Mouse (Mus musculus) midbrain, embryonic 15.5 days (tissue): ENCODE measurements around the gene Tln2. TPM values are rescaled to one million over a fixed set of nuclear protein-coding genes. Genes with fewer than 3 reads are reported as not detected.

ENCODE experiments used
- ATAC-seq: fragments of 200-750 bp; cut with Nextera tagmentation; replicated peaks from 2 replicates; pipeline ENCODE4 v1.8.0; 2017; ENCODE audit warnings: moderate TSS enrichment
- H3K27ac ChIP-seq: fragments of 300-500 bp; sonication (generic); 2 replicates; pipeline ENCODE4 v1.5.1; 2015; ENCODE audit warnings: mild to moderate bottlenecking, inconsistent platforms
- H3K27me3 ChIP-seq: fragments of 300-500 bp; sonication (generic); replicated peaks from 2 replicates; pipeline ENCODE4 v1.6.1; 2015; ENCODE audit warnings: inconsistent platforms
- H3K36me3 ChIP-seq: fragments of 300-500 bp; sonication (generic); replicated peaks from 2 replicates; pipeline ENCODE4 v1.6.1; 2015; ENCODE audit warnings: inconsistent platforms
- H3K4me1 ChIP-seq: fragments of 300-500 bp; sonication (generic); 2 replicates; pipeline ENCODE4 v1.6.1; 2015; ENCODE audit warnings: inconsistent platforms
- H3K4me2 ChIP-seq: fragments of 300-500 bp; sonication (generic); 2 replicates; pipeline ENCODE4 v1.6.1; 2015; ENCODE audit warnings: inconsistent platforms, mild to moderate bottlenecking, moderate library complexity
- H3K4me3 ChIP-seq: fragments of 300-500 bp; sonication (generic); 2 replicates; pipeline ENCODE4 v1.5.1; 2015; ENCODE audit warnings: mild to moderate bottlenecking, inconsistent platforms
- H3K9ac ChIP-seq: fragments of 300-500 bp; sonication (generic); 2 replicates; pipeline ENCODE4 v1.6.1; 2015; ENCODE audit warnings: mild to moderate bottlenecking, inconsistent platforms
- H3K9me3 ChIP-seq: fragments of 300-500 bp; sonication (generic); 2 replicates; pipeline ENCODE4 v1.6.1; 2016; ENCODE audit warnings: inconsistent platforms
- WGBS: fragments of 180-500 bp; shearing (Covaris S2); methylation state at CpG from one replicate; pipeline ENCODE4 v1.1.7; 2015; ENCODE audit warnings: mixed read lengths; 5-methylcytosine and 5-hydroxymethylcytosine counted together
- polyA plus RNA-seq: library from polyadenylated mRNA; unstranded; fragments of >200 nt; fragmentation: Nextera tagmentation; extraction: Ambion mirVana; gene quantifications from 2 replicates; pipeline ENCODE4 v1.2.1, GENCODE M21; 2015

Tln2 gene
- polyA plus RNA-seq, 1 experiment from 2014 or later: 31.2 TPM

- Histone ChIP-seq H3K9ac (no peak overlapping the region), H3K4me1 (no peaks in the 10 kb centered on the region), H3K36me3 (no peaks in the 10 kb centered on the region), H3K9me3 (no peaks in the 10 kb centered on the region), H3K27ac (no peak overlapping the region), H3K27me3 (no peaks in the 10 kb centered on the region), H3K4me2 (no peak overlapping the region), H3K4me3 (no peak overlapping the region)
- 69% methylated on average over 17 of the region's 17 CpGs for WGBS
- no peak for ATAC-seq
These were observed 19.5 kb downstream of the Tln2 start for GRCm38 (mm10) chr9:67539776-67540706.

DNA sequence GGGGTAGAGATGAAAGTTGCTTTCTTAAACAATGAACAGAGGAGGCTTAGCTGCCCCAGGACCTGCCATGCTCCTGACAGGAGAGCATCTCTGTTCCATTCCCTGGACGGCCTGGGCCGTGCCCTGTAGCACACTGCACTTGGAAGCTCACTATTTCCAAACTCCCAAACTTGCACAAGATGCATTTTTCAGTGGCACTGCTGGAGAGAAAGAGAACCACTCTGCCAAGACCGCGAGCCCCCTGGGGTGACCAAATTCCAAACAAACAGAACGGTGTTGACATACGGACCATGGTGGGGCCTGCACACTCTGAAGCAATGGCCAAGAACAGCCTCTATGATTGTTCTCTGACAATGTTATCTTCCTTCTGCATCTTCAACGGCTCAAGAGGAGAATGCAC, 25.1 kb downstream of the Tln2 start:
- Histone ChIP-seq H3K9ac (no peak overlapping the region), H3K4me3 (no peak overlapping the region), H3K4me1 (no peaks in the 10 kb centered on the region), H3K36me3 (no peaks in the 10 kb centered on the region), H3K27ac (no peak overlapping the region), H3K9me3 (no peaks in the 10 kb centered on the region), H3K27me3 (no peaks in the 10 kb centered on the region), H3K4me2 (no peak overlapping the region)
- no peak for ATAC-seq
- WGBS: 70% methylated on average over 7 of the region's 7 CpGs

GRCm38 (mm10) chr9:67533260-67533659, 26.2 kb downstream of the Tln2 start:
- 59% methylated on average over 5 of the region's 5 CpGs for WGBS

GRCm38 (mm10) chr9:67532631-67533030, 26.9 kb downstream of the Tln2 start:
- H3K4me1 ChIP-seq: no peaks in the 10 kb centered on the region
- no peak overlapping the region for H3K27ac ChIP-seq
- no peak for ATAC-seq
- H3K27me3 ChIP-seq: no peaks in the 10 kb centered on the region
- 76% methylated on average over 1 of the region's 1 CpGs for WGBS
- no peaks in the 10 kb centered on the region for H3K9me3 ChIP-seq
- no peak overlapping the region for H3K4me3 ChIP-seq
- H3K36me3 ChIP-seq: no peaks in the 10 kb centered on the region
- no peak overlapping the region for H3K9ac ChIP-seq
- H3K4me2 ChIP-seq: no peak overlapping the region

More at GRCm38 (mm10) chr9:67533260-67533659, 26.2 kb downstream of the Tln2 start:
- Histone ChIP-seq H3K36me3 (no peaks in the 10 kb centered on the region), H3K27me3 (no peaks in the 10 kb centered on the region), H3K27ac (no peak overlapping the region), H3K9me3 (no peaks in the 10 kb centered on the region), H3K4me3 (no peak overlapping the region), H3K4me2 (no peak overlapping the region), H3K9ac (no peak overlapping the region), H3K4me1 (no peaks in the 10 kb centered on the region)
- no peak for ATAC-seq

DNA sequence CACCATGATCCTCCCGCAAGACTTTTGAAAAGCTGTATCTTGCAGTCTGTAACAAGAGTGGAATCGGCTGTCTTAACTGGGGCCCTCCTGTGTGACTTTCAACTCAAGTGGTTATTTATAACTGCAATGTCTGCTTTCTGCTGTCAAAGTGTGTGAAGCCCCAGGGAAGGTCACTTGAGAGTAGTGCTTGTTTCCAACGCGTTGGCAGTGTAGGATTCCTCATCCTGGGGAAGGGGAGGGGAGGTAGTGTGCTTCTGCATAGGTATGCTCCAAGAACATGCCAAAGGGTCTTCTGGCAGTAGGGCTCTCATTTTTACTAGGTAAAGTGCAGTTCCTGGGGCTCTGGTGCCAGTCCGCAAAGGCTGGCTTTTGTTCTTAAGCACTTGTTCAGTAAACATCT, 29.9 kb downstream of the Tln2 start:
- ATAC-seq: no peak
- Histone ChIP-seq H3K9me3 (no peaks in the 10 kb centered on the region), H3K4me1 (no peaks in the 10 kb centered on the region), H3K36me3 (no peaks in the 10 kb centered on the region), H3K4me3 (no peak overlapping the region), H3K9ac (no peak overlapping the region), H3K27me3 (no peaks in the 10 kb centered on the region), H3K27ac (no peak overlapping the region), H3K4me2 (no peak overlapping the region)
- 79% methylated on average over 5 of the region's 5 CpGs for WGBS

GRCm38 (mm10) chr9:67527726-67528125, 31.8 kb downstream of the Tln2 start:
- Histone ChIP-seq H3K27ac (no peak overlapping the region), H3K4me1 (no peaks in the 10 kb centered on the region), H3K27me3 (no peaks in the 10 kb centered on the region), H3K36me3 (no peaks in the 10 kb centered on the region), H3K9me3 (no peaks in the 10 kb centered on the region), H3K4me2 (no peak overlapping the region), H3K4me3 (no peak overlapping the region), H3K9ac (no peak overlapping the region)
- no peak for ATAC-seq
- 76% methylated on average over 2 of the region's 2 CpGs for WGBS

DNA sequence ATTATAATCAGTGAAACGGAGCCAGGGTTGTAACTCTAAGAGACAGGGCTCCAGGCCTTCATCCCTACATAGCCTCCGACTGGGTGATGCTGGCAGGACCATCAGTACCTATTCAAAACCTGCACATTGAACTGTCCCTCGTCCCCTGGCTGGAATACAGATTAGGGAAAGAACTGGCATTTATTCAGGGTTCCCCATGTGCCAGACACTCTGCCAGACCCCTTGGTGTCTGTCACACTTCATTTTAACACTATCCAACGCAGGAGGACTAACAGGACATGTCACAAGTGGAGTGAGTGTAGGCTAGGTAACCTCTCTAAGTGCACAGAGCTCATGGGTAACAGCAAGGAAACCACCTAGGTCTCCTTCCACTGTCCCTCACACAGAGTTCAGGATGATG, 37.8 kb downstream of the Tln2 start:
- no peaks in the 10 kb centered on the region for H3K9me3 ChIP-seq
- no peak for ATAC-seq
- no peaks in the 10 kb centered on the region for H3K27me3 ChIP-seq
- H3K4me2 ChIP-seq: no peak overlapping the region
- H3K4me3 ChIP-seq: no peak overlapping the region
- WGBS: 64% methylated on average over 4 of the region's 4 CpGs
- H3K27ac ChIP-seq: no peak overlapping the region
- H3K4me1 ChIP-seq: no peaks in the 10 kb centered on the region
- no peaks in the 10 kb centered on the region for H3K36me3 ChIP-seq
- no peak overlapping the region for H3K9ac ChIP-seq

DNA sequence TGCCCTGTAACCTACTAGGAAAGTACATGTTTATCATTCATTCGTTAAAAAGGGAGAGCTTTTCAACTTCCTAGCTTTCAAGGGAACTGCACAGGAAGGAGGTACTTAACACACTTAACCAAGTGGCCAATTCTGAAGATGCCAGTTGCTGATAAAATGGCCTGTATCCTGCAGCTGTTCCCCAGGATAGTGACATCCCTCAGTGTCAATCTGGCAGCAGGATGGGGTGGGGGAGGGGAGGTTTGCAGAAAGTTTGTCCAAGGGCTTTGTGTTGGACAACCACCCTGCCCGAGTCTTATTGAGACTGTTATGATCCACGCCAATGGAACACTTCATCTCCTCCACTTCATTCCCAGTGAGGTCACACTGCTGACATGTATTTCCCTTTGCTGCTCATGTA, 50.0 kb downstream of the Tln2 start:
- H3K27me3 ChIP-seq: no peaks in the 10 kb centered on the region
- no peaks in the 10 kb centered on the region for H3K36me3 ChIP-seq
- 72% methylated on average over 3 of the region's 3 CpGs for WGBS
- H3K9ac ChIP-seq: no peak overlapping the region
- H3K9me3 ChIP-seq: no peaks in the 10 kb centered on the region
- H3K4me3 ChIP-seq: no peak overlapping the region
- no peaks in the 10 kb centered on the region for H3K4me1 ChIP-seq
- H3K4me2 ChIP-seq: no peak overlapping the region
- no peak overlapping the region for H3K27ac ChIP-seq
- ATAC-seq: no peak

- no peaks in the 10 kb centered on the region for H3K4me1 ChIP-seq
- H3K36me3 ChIP-seq: no peaks in the 10 kb centered on the region
- no peaks in the 10 kb centered on the region for H3K9me3 ChIP-seq
- 92% methylated on average over 8 of the region's 8 CpGs for WGBS
- H3K27me3 ChIP-seq: no peaks in the 10 kb centered on the region
- ATAC-seq: no peak
- H3K27ac ChIP-seq: no peak overlapping the region
- no peak overlapping the region for H3K9ac ChIP-seq
- no peak overlapping the region for H3K4me2 ChIP-seq
- no peak overlapping the region for H3K4me3 ChIP-seq
These were observed 54.7 kb downstream of the Tln2 start for GRCm38 (mm10) chr9:67504669-67505260.

DNA sequence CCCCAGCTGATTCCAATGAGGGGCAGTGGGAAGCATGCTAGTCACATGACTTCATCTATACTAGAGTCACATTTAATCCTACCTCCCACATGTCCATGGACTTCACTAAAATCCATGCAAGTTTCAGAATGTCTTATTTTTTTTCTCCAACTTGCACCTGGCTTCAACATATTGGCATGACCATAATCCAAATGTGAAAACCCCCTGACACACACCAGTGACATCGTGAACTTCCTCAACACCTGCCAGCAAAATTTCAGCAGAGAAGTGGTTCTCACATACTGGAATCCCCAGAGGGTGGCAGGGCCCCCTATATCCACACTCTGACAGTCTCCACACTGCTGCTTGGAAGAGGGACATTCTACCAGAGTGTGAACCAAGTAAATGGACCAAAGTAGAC, 57.7 kb downstream of the Tln2 start:
- no peak overlapping the region for H3K4me3 ChIP-seq
- H3K36me3 ChIP-seq: no peaks in the 10 kb centered on the region
- WGBS: 86% methylated on average over 1 of the region's 1 CpGs
- no peaks in the 10 kb centered on the region for H3K9me3 ChIP-seq
- H3K27me3 ChIP-seq: no peaks in the 10 kb centered on the region
- no peak for ATAC-seq
- peaks cover 8% of the 10 kb centered on the region for H3K4me1 ChIP-seq
- H3K27ac ChIP-seq: no peak overlapping the region
- no peak overlapping the region for H3K9ac ChIP-seq
- no peak overlapping the region for H3K4me2 ChIP-seq

DNA sequence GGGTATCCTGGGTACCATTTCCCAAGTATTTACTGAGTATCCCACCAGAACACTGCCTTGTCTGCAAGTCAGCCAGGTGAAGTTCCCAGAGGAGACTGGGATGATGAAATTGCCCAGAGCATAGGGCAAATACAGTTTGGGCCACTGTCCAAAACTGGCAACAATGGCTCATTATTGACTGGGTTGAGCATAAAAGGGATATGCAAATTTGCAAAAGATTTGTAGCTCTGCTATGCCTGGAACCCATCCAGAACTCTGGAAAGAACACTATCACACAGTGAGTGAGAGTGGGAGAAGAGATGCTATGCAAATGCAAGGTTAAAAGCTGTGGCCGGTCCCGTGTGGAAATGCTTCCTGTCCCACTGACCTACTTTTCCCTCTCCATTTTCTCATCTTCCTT, 63.1 kb downstream of the Tln2 start:
- no peak overlapping the region for H3K27ac ChIP-seq
- 36% methylated on average over 2 of the region's 2 CpGs for WGBS

DNA sequence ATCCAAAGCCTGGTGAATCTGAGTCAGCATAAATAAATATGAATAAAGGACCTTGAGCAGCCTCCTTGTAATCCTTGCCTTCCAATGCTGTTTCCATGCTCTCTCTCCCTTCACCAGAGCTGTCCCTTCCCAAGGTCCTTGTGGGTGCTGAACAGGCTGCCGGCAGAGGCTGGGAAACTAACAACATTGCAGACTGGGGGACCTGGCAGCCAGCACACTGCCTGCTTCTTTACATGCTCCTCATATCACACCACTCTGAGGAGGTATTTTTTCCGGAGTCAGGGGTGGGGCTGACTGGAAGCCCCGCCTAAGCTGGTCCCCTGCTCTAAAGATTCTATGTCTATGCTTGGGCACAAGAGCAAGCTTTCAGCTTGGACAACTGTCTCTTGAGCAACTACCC, 64.2 kb downstream of the Tln2 start:
- no peaks in the 10 kb centered on the region for H3K36me3 ChIP-seq
- no peak overlapping the region for H3K4me3 ChIP-seq
- ATAC-seq: no peak
- H3K4me1 ChIP-seq: peaks cover 20% of the 10 kb centered on the region
- no peak overlapping the region for H3K9ac ChIP-seq
- no peaks in the 10 kb centered on the region for H3K27me3 ChIP-seq
- H3K9me3 ChIP-seq: no peaks in the 10 kb centered on the region
- no peak overlapping the region for H3K4me2 ChIP-seq
- 57% methylated on average over 3 of the region's 3 CpGs for WGBS
- no peak overlapping the region for H3K27ac ChIP-seq

More for the DNA sequence above, 63.1 kb downstream of the Tln2 start:
- H3K4me2 ChIP-seq: no peak overlapping the region
- H3K4me3 ChIP-seq: no peak overlapping the region
- H3K9me3 ChIP-seq: no peaks in the 10 kb centered on the region
- H3K9ac ChIP-seq: no peak overlapping the region
- ATAC-seq: no peak
- peaks cover 20% of the 10 kb centered on the region for H3K4me1 ChIP-seq
- H3K27me3 ChIP-seq: no peaks in the 10 kb centered on the region
- no peaks in the 10 kb centered on the region for H3K36me3 ChIP-seq
